Mouse (Mus musculus) stomach, postnatal 0 days (tissue): ENCODE results near the gene Opcml.

Source experiments
- CTCF ChIP-seq: IDR thresholded peaks from 2 replicates; pipeline ENCODE4 v1.5.1; 2016; ENCODE audit warnings: antibody characterized with exemption, low read depth, mild to moderate bottlenecking, moderate library complexity
- EP300 ChIP-seq: optimal IDR thresholded peaks from 2 replicates; pipeline ENCODE3; 2016; ENCODE audit warnings: antibody characterized with exemption

GRCm38 (mm10) chr9:28569041-28569522 is 778.5 kb downstream of the Opcml start:
- no peak for TF ChIP-seq CTCF
- TF ChIP-seq EP300: no peak
